Mouse (Mus musculus): ENCODE data around the gene Sox13. TPM values are rescaled to one million over a fixed set of nuclear protein-coding genes. Genes with fewer than 3 reads are reported as not detected.
A peak's percentile ranks its signal among the peaks of the same experiment; 100 is the strongest.

Sox13 gene
- polyA plus RNA-seq, 1 experiment from 2014 or later: 4.9 TPM

GRCm38 (mm10) chr1:133366951-133367605, 57.1 kb downstream of the Sox13 start:
- ATAC-seq (ENCODE audit: extremely low read depth, insufficient number of reproducible peaks, low FRiP score, low TSS enrichment): no peak
- no peaks in the 10 kb centered on the region for H3K36me3 ChIP-seq
- peaks cover 40% of the 10 kb centered on the region for H3K4me1 ChIP-seq
- no peaks in the 10 kb centered on the region for H3K9me3 ChIP-seq
- H3K27me3 ChIP-seq (replicated peaks): peaks cover 44% of the 10 kb centered on the region
- H3K9ac ChIP-seq: no peak overlapping the region
- no peak overlapping the region for H3K4me3 ChIP-seq
- H3K4me2 ChIP-seq: no peak overlapping the region
- no peak overlapping the region for H3K27ac ChIP-seq (replicated peaks)
- 48% methylated on average over 10 of the region's 10 CpGs for WGBS

- 33% methylated on average over 2 of the region's 2 CpGs for WGBS
- no peak overlapping the region; the same call in 1 of the 2 replicates for H3K4me3 ChIP-seq
- peaks cover 53% of the 10 kb centered on the region for H3K27me3 ChIP-seq (replicated peaks)
- no peaks in the 10 kb centered on the region for H3K36me3 ChIP-seq
- no peak overlapping the region for H3K27ac ChIP-seq (replicated peaks)
- H3K9ac ChIP-seq: no peak overlapping the region; the same call in 1 of the 2 replicates
- H3K4me1 ChIP-seq: peaks cover 40% of the 10 kb centered on the region
- no peaks in the 10 kb centered on the region for H3K9me3 ChIP-seq
- ATAC-seq (ENCODE audit: extremely low read depth, insufficient number of reproducible peaks, low FRiP score, low TSS enrichment): no peak
- 0 out of 2 replicates have a peak overlapping the region, but pooled peaks have one; percentile 88 for H3K4me2 ChIP-seq
These were observed 59.3 kb downstream of the Sox13 start for GRCm38 (mm10) chr1:133364890-133365289.

- H3K27me3 ChIP-seq (replicated peaks): peaks cover 61% of the 10 kb centered on the region
- H3K27ac ChIP-seq (replicated peaks): no peak overlapping the region
- peak overlapping the region; percentile 88 for H3K4me2 ChIP-seq
- peak overlapping the region; percentile 61 for H3K4me3 ChIP-seq
- H3K4me1 ChIP-seq: peaks cover 40% of the 10 kb centered on the region
- WGBS: 3% methylated on average over 27 of the region's 27 CpGs
- no peaks in the 10 kb centered on the region for H3K36me3 ChIP-seq
- no peaks in the 10 kb centered on the region for H3K9me3 ChIP-seq
- peak overlapping the region; percentile 71 for H3K9ac ChIP-seq
- no peak for ATAC-seq (ENCODE audit: extremely low read depth, insufficient number of reproducible peaks, low FRiP score, low TSS enrichment)
These were observed 60.1 kb downstream of the Sox13 start for GRCm38 (mm10) chr1:133364022-133364630.

GRCm38 (mm10) chr1:133363276-133364021, 60.7 kb downstream of the Sox13 start, which contains the start of gene Etnk2:
Etnk2 (plus strand) TSS chr1:133363572.
- H3K9ac ChIP-seq: peak within 1 kb of the TSS; percentile 71
- H3K4me2 ChIP-seq: peak within 1 kb of the TSS; percentile 88
- peak; percentile 53; the same call in 1 of the 2 replicates for ATAC-seq (ENCODE audit: extremely low read depth, insufficient number of reproducible peaks, low FRiP score, low TSS enrichment)
- no peaks in the 10 kb centered on the region for H3K9me3 ChIP-seq
- H3K4me3 ChIP-seq: peak within 1 kb of the TSS; percentile 61
- H3K36me3 ChIP-seq: no peaks in the 10 kb centered on the region
- H3K27ac ChIP-seq (replicated peaks): no peak within 1 kb of the TSS
- WGBS: 1% methylated on average over 52 of the region's 52 CpGs
- peaks cover 68% of the 10 kb centered on the region for H3K27me3 ChIP-seq (replicated peaks)
- peaks cover 38% of the 10 kb centered on the region for H3K4me1 ChIP-seq

- no peaks in the 10 kb centered on the region for H3K36me3 ChIP-seq
- H3K4me3 ChIP-seq: no peak overlapping the region
- no peak overlapping the region for H3K9ac ChIP-seq
- H3K27ac ChIP-seq (replicated peaks): no peak overlapping the region
- ATAC-seq (ENCODE audit: extremely low read depth, insufficient number of reproducible peaks, low FRiP score, low TSS enrichment): no peak
- no peaks in the 10 kb centered on the region for H3K9me3 ChIP-seq
- 85% methylated on average over 5 of the region's 5 CpGs for WGBS
- peaks cover 79% of the 10 kb centered on the region for H3K27me3 ChIP-seq (replicated peaks)
- H3K4me1 ChIP-seq: peaks cover 25% of the 10 kb centered on the region
- H3K4me2 ChIP-seq: no peak overlapping the region
These were observed 62.1 kb downstream of the Sox13 start for GRCm38 (mm10) chr1:133362103-133362502.

- H3K27me3 ChIP-seq (replicated peaks): peaks cover 78% of the 10 kb centered on the region
- ATAC-seq (ENCODE audit: extremely low read depth, insufficient number of reproducible peaks, low FRiP score, low TSS enrichment): no peak
- no peaks in the 10 kb centered on the region for H3K36me3 ChIP-seq
- no peak overlapping the region for H3K4me3 ChIP-seq
- H3K9ac ChIP-seq: no peak overlapping the region
- no peak overlapping the region for H3K4me2 ChIP-seq
- H3K4me1 ChIP-seq: peaks cover 26% of the 10 kb centered on the region
- H3K9me3 ChIP-seq: no peaks in the 10 kb centered on the region
- 86% methylated on average over 6 of the region's 6 CpGs for WGBS
- H3K27ac ChIP-seq (replicated peaks): no peak overlapping the region
These were observed 63.2 kb downstream of the Sox13 start for GRCm38 (mm10) chr1:133361006-133361405.

- WGBS: 57% methylated on average over 8 of the region's 8 CpGs
- Histone ChIP-seq H3K27ac (replicated peaks) (no peak overlapping the region), H3K27me3 (replicated peaks) (peaks cover 79% of the 10 kb centered on the region), H3K4me3 (no peak overlapping the region), H3K36me3 (no peaks in the 10 kb centered on the region), H3K4me2 (no peak overlapping the region), H3K9ac (no peak overlapping the region), H3K9me3 (no peaks in the 10 kb centered on the region), H3K4me1 (peaks cover 5% of the 10 kb centered on the region; the same call in 1 of the 2 replicates)
- ATAC-seq (ENCODE audit: extremely low read depth, insufficient number of reproducible peaks, low FRiP score, low TSS enrichment): no peak
These were observed 67.8 kb downstream of the Sox13 start for GRCm38 (mm10) chr1:133356330-133356729.

- Histone ChIP-seq H3K9me3 (no peaks in the 10 kb centered on the region), H3K36me3 (no peaks in the 10 kb centered on the region), H3K4me1 (peaks cover 5% of the 10 kb centered on the region; the same call in 1 of the 2 replicates), H3K4me3 (no peak overlapping the region), H3K27ac (replicated peaks) (no peak overlapping the region), H3K27me3 (replicated peaks) (peaks cover 83% of the 10 kb centered on the region), H3K9ac (no peak overlapping the region), H3K4me2 (no peak overlapping the region)
- ATAC-seq (ENCODE audit: extremely low read depth, insufficient number of reproducible peaks, low FRiP score, low TSS enrichment): no peak
- 44% methylated on average over 15 of the region's 15 CpGs for WGBS
These were observed 68.3 kb downstream of the Sox13 start for GRCm38 (mm10) chr1:133355912-133356311.

GRCm38 (mm10) chr1:133355469-133355868, 68.7 kb downstream of the Sox13 start:
- no peaks in the 10 kb centered on the region for H3K9me3 ChIP-seq
- H3K36me3 ChIP-seq: no peaks in the 10 kb centered on the region
- H3K27me3 ChIP-seq (replicated peaks): peaks cover 84% of the 10 kb centered on the region
- no peak overlapping the region for H3K4me2 ChIP-seq
- H3K9ac ChIP-seq: no peak overlapping the region
- H3K27ac ChIP-seq (replicated peaks): no peak overlapping the region
- ATAC-seq (ENCODE audit: extremely low read depth, insufficient number of reproducible peaks, low FRiP score, low TSS enrichment): no peak
- H3K4me3 ChIP-seq: no peak overlapping the region
- WGBS: 51% methylated on average over 5 of the region's 5 CpGs
- peaks cover 5% of the 10 kb centered on the region; the same call in 1 of the 2 replicates for H3K4me1 ChIP-seq

GRCm38 (mm10) chr1:133353371-133353809, 70.8 kb downstream of the Sox13 start:
- 39% methylated on average over 12 of the region's 12 CpGs for WGBS
- no peak for ATAC-seq (ENCODE audit: extremely low read depth, insufficient number of reproducible peaks, low FRiP score, low TSS enrichment)
- Histone ChIP-seq H3K4me2 (no peak overlapping the region), H3K4me3 (no peak overlapping the region), H3K4me1 (peaks cover 8% of the 10 kb centered on the region; the same call in 1 of the 2 replicates), H3K27me3 (replicated peaks) (peaks cover 72% of the 10 kb centered on the region), H3K27ac (replicated peaks) (no peak overlapping the region), H3K9ac (no peak overlapping the region), H3K9me3 (no peaks in the 10 kb centered on the region), H3K36me3 (no peaks in the 10 kb centered on the region)

GRCm38 (mm10) chr1:133351762-133352161, 72.4 kb downstream of the Sox13 start:
- 54% methylated on average over 9 of the region's 9 CpGs for WGBS
- no peak overlapping the region for H3K9ac ChIP-seq

More at GRCm38 (mm10) chr1:133351762-133352161, 72.4 kb downstream of the Sox13 start:
- Histone ChIP-seq H3K36me3 (no peaks in the 10 kb centered on the region), H3K9me3 (no peaks in the 10 kb centered on the region), H3K27me3 (replicated peaks) (peaks cover 60% of the 10 kb centered on the region), H3K4me3 (no peak overlapping the region), H3K4me2 (no peak overlapping the region), H3K4me1 (peaks cover 15% of the 10 kb centered on the region), H3K27ac (replicated peaks) (no peak overlapping the region)
- no peak for ATAC-seq (ENCODE audit: extremely low read depth, insufficient number of reproducible peaks, low FRiP score, low TSS enrichment)
